Mouse (Mus musculus): Measurements from ENCODE around the gene Dlgap5.

- TF ChIP-seq CTCF (IDR thresholded peaks at IDR 0.05; ENCODE audit: borderline replicate concordance, extremely low read depth, insufficient read depth, insufficient read length), result no peak
- TF ChIP-seq POLR2A (IDR thresholded peaks at IDR 0.05; ENCODE audit: borderline replicate concordance, extremely low read depth, insufficient read depth, insufficient read length, poor library complexity, severe bottlenecking), result no peak
Observed at GRCm38 (mm10) chr14:47373728-47374678, 44.2 kb downstream of the Dlgap5 start.

Measured in brain, embryonic 14.5 days (tissue).